Mouse (Mus musculus): ENCODE measurements around the gene Gabarapl1. TPM values are rescaled to one million over a fixed set of nuclear protein-coding genes. Genes with fewer than 3 reads are reported as not detected.

Gabarapl1 gene
- polyA plus RNA-seq, 2 experiments: 8.2 to 19.2 TPM

GRCm38 (mm10) chr6:129581274-129581673 lies 48.3 kb downstream of the Gabarapl1 start:
- WGBS (ENCODE audit: insufficient replicate concordance): 44% methylated on average over 4 of the region's 4 CpGs
- H3K27me3 ChIP-seq (ENCODE audit: control insufficient read depth, insufficient read depth, low read length): no peaks in the 10 kb centered on the region
- H3K4me2 ChIP-seq (ENCODE audit: low read depth): no peak overlapping the region
- no peaks in the 10 kb centered on the region for H3K4me1 ChIP-seq (replicated peaks; ENCODE audit: control insufficient read depth in 2 of 2, insufficient read depth in 2 of 2, low read length in 1 of 2)
- no peak for ATAC-seq (ENCODE audit: insufficient read depth)
- no peak overlapping the region for H3K4me3 ChIP-seq (ENCODE audit: insufficient read depth in 1 of 2, low read depth in 2 of 2, low read length in 2 of 2)
- no peaks in the 10 kb centered on the region for H3K9me3 ChIP-seq (ENCODE audit: control insufficient read depth, low read length)
- no peak for DNase-seq (ENCODE audit: low read depth in 3 of 3, low spot score in 3 of 3)
- H3K36me3 ChIP-seq (replicated peaks; ENCODE audit: control insufficient read depth, insufficient read depth, low read depth): no peaks in the 10 kb centered on the region
- H3K9ac ChIP-seq (replicated peaks): no peak overlapping the region
- TF ChIP-seq CTCF (IDR thresholded peaks at IDR 0.05; ENCODE audit: low read depth) (no peak; the same call in 1 of the 2 replicates), EP300 (IDR thresholded peaks at IDR 0.05; ENCODE audit: low read depth) (no peak)
- no peak overlapping the region for H3K27ac ChIP-seq

GRCm38 (mm10) chr6:129581896-129582295 lies 48.9 kb downstream of the Gabarapl1 start:
- ATAC-seq (ENCODE audit: insufficient read depth) (no peak), DNase-seq (ENCODE audit: low read depth in 3 of 3, low spot score in 3 of 3) (no peak)
- H3K9me3 ChIP-seq (ENCODE audit: control insufficient read depth, low read length): no peaks in the 10 kb centered on the region
- no peak overlapping the region for H3K27ac ChIP-seq
- TF ChIP-seq EP300 (IDR thresholded peaks at IDR 0.05; ENCODE audit: low read depth): no peak
- TF ChIP-seq CTCF (IDR thresholded peaks at IDR 0.05; ENCODE audit: low read depth): no peak
- H3K36me3 ChIP-seq (replicated peaks; ENCODE audit: control insufficient read depth, insufficient read depth, low read depth): no peaks in the 10 kb centered on the region
- no peaks in the 10 kb centered on the region for H3K27me3 ChIP-seq (ENCODE audit: control insufficient read depth, insufficient read depth, low read length)
- H3K9ac ChIP-seq (replicated peaks): no peak overlapping the region
- 20% methylated on average over 4 of the region's 4 CpGs for WGBS (ENCODE audit: insufficient replicate concordance)
- H3K4me2 ChIP-seq (ENCODE audit: low read depth): no peak overlapping the region
- no peaks in the 10 kb centered on the region for H3K4me1 ChIP-seq (replicated peaks; ENCODE audit: control insufficient read depth in 2 of 2, insufficient read depth in 2 of 2, low read length in 1 of 2)
- no peak overlapping the region for H3K4me3 ChIP-seq (ENCODE audit: insufficient read depth in 1 of 2, low read depth in 2 of 2, low read length in 2 of 2)

- Histone ChIP-seq H3K4me2 (ENCODE audit: low read depth) (no peak overlapping the region), H3K9me3 (ENCODE audit: control insufficient read depth, low read length) (no peaks in the 10 kb centered on the region), H3K4me1 (replicated peaks; ENCODE audit: control insufficient read depth in 2 of 2, insufficient read depth in 2 of 2, low read length in 1 of 2) (no peaks in the 10 kb centered on the region), H3K27ac (no peak overlapping the region), H3K27me3 (ENCODE audit: control insufficient read depth, insufficient read depth, low read length) (no peaks in the 10 kb centered on the region), H3K9ac (replicated peaks) (no peak overlapping the region), H3K4me3 (ENCODE audit: insufficient read depth in 1 of 2, low read depth in 2 of 2, low read length in 2 of 2) (no peak overlapping the region), H3K36me3 (replicated peaks; ENCODE audit: control insufficient read depth, insufficient read depth, low read depth) (no peaks in the 10 kb centered on the region)
- WGBS (ENCODE audit: insufficient replicate concordance): 49% methylated on average over 3 of the region's 3 CpGs
- no peak for ATAC-seq (ENCODE audit: insufficient read depth)
- no peak for DNase-seq (ENCODE audit: low read depth in 3 of 3, low spot score in 3 of 3)
- no peak for TF ChIP-seq CTCF (IDR thresholded peaks at IDR 0.05; ENCODE audit: low read depth)
- no peak for TF ChIP-seq EP300 (IDR thresholded peaks at IDR 0.05; ENCODE audit: low read depth)
These were observed 50.1 kb downstream of the Gabarapl1 start for GRCm38 (mm10) chr6:129583014-129583413.

DNA sequence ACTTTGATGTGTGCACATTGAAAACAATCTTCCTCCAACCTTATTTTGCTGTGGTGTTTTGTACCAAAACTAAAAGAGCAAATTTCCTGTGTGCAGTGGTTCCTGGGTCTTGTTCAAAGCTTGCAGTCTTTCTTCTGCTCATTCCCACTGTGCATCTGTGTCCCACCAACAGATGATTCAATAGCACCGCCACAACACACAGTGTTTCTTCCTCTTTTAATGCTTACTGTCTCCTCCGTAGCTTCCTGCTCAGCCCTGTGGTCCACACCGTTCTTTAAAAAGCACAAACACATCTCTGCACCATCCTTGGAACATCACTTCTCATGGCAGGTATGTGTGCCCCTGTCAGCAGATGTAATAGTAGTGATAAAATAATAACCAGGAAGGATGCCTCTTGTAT lies 58.5 kb downstream of the Gabarapl1 start, which contains the start of gene Klrd1:
Klrd1 (plus strand) TSS at position 275 of the 400 bp plus-strand sequence.
- Histone ChIP-seq H3K9me3 (ENCODE audit: control insufficient read depth, low read length) (no peaks in the 10 kb centered on the region), H3K4me2 (ENCODE audit: low read depth) (no peak within 1 kb of the TSS), H3K36me3 (replicated peaks; ENCODE audit: control insufficient read depth, insufficient read depth, low read depth) (no peaks in the 10 kb centered on the region), H3K4me1 (replicated peaks; ENCODE audit: control insufficient read depth in 2 of 2, insufficient read depth in 2 of 2, low read length in 1 of 2) (no peaks in the 10 kb centered on the region), H3K4me3 (ENCODE audit: insufficient read depth in 1 of 2, low read depth in 2 of 2, low read length in 2 of 2) (no peak within 1 kb of the TSS), H3K27ac (no peak within 1 kb of the TSS), H3K9ac (replicated peaks) (no peak within 1 kb of the TSS), H3K27me3 (ENCODE audit: control insufficient read depth, insufficient read depth, low read length) (no peaks in the 10 kb centered on the region)
- TF ChIP-seq CTCF (IDR thresholded peaks at IDR 0.05; ENCODE audit: low read depth): no peak
- TF ChIP-seq EP300 (IDR thresholded peaks at IDR 0.05; ENCODE audit: low read depth): no peak
- ATAC-seq (ENCODE audit: insufficient read depth) (no peak), DNase-seq (ENCODE audit: low read depth in 3 of 3, low spot score in 3 of 3) (no peak)
- WGBS (ENCODE audit: insufficient replicate concordance): 5% methylated on average over 3 of the region's 3 CpGs

Other genes with a start within 250 kb of the Gabarapl1 start
- gene 4922502D21Rik, start 201.4 kb upstream of the Gabarapl1 start, polyA plus RNA-seq (2012; rRNA removed): not detected in 2 replicates
- gene 4922502D21Rik, start 201.4 kb upstream of the Gabarapl1 start, polyA plus RNA-seq (2014; fragmentation: Nextera tagmentation; extraction: Ambion mirVana): not detected in 2 replicates
- 3.3 and 5.5 TPM in 2 replicates for gene Clec12a, start 190.5 kb upstream of the Gabarapl1 start, polyA plus RNA-seq (2012; rRNA removed)
- gene Clec12a, start 190.5 kb upstream of the Gabarapl1 start, polyA plus RNA-seq (2014; fragmentation: Nextera tagmentation; extraction: Ambion mirVana): 9.5 and 10.4 TPM in 2 replicates
- gene Clec12b, start 147.3 kb upstream of the Gabarapl1 start, polyA plus RNA-seq (2012; rRNA removed): 0.02 and 0.03 TPM in 2 replicates
- not detected in 2 replicates for gene Clec12b, start 147.3 kb upstream of the Gabarapl1 start, polyA plus RNA-seq (2014; fragmentation: Nextera tagmentation; extraction: Ambion mirVana)
- gene Clec1b, start 135.9 kb upstream of the Gabarapl1 start, polyA plus RNA-seq (2012; rRNA removed): 6.8 and 12.5 TPM in 2 replicates
- gene Clec1b, start 135.9 kb upstream of the Gabarapl1 start, polyA plus RNA-seq (2014; fragmentation: Nextera tagmentation; extraction: Ambion mirVana): 23.3 and 29.5 TPM in 2 replicates
- 0.79 and 1.0 TPM in 2 replicates for gene Clec9a, start 124.3 kb upstream of the Gabarapl1 start, polyA plus RNA-seq (2012; rRNA removed)
- 0.25 and 0.97 TPM in 2 replicates for gene Clec9a, start 124.3 kb upstream of the Gabarapl1 start, polyA plus RNA-seq (2014; fragmentation: Nextera tagmentation; extraction: Ambion mirVana)
- gene Clec1a, start 81.2 kb upstream of the Gabarapl1 start, polyA plus RNA-seq (2012; rRNA removed): 0.03 and 0.04 TPM in 2 replicates
- gene Clec1a, start 81.2 kb upstream of the Gabarapl1 start, polyA plus RNA-seq (2014; fragmentation: Nextera tagmentation; extraction: Ambion mirVana): 0.23 and 0.28 TPM in 2 replicates
- 0.64 and 0.83 TPM in 2 replicates for gene Olr1, start 26.0 kb upstream of the Gabarapl1 start, polyA plus RNA-seq (2012; rRNA removed)
- 0.57 and 0.81 TPM in 2 replicates for gene Olr1, start 26.0 kb upstream of the Gabarapl1 start, polyA plus RNA-seq (2014; fragmentation: Nextera tagmentation; extraction: Ambion mirVana)
- gene Tmem52b, start 20.6 kb upstream of the Gabarapl1 start, polyA plus RNA-seq (2012; rRNA removed): 0.01 TPM in 1 of 2 replicates, not detected in the other
- gene Tmem52b, start 20.6 kb upstream of the Gabarapl1 start, polyA plus RNA-seq (2014; fragmentation: Nextera tagmentation; extraction: Ambion mirVana): not detected in 2 replicates
- gene Klre1, start 44.7 kb downstream of the Gabarapl1 start, polyA plus RNA-seq (2012; rRNA removed): 0.03 TPM in 1 of 2 replicates, not detected in the other
- gene Klre1, start 44.7 kb downstream of the Gabarapl1 start, polyA plus RNA-seq (2014; fragmentation: Nextera tagmentation; extraction: Ambion mirVana): not detected in 2 replicates
- gene Klrd1, start 58.6 kb downstream of the Gabarapl1 start, polyA plus RNA-seq (2012; rRNA removed): 0.19 and 0.23 TPM in 2 replicates
- gene Klrd1, start 58.6 kb downstream of the Gabarapl1 start, polyA plus RNA-seq (2014; fragmentation: Nextera tagmentation; extraction: Ambion mirVana): 0.37 and 0.50 TPM in 2 replicates
- gene Klrk1, start 90.7 kb downstream of the Gabarapl1 start, polyA plus RNA-seq (2012; rRNA removed): 0.09 and 0.26 TPM in 2 replicates
- gene Klrk1, start 90.7 kb downstream of the Gabarapl1 start, polyA plus RNA-seq (2014; fragmentation: Nextera tagmentation; extraction: Ambion mirVana): 0.48 and 0.59 TPM in 2 replicates
- gene Klrc3, start 110.2 kb downstream of the Gabarapl1 start, polyA plus RNA-seq (2012; rRNA removed): not detected in 2 replicates
- not detected in 2 replicates for gene Klrc3, start 110.2 kb downstream of the Gabarapl1 start, polyA plus RNA-seq (2014; fragmentation: Nextera tagmentation; extraction: Ambion mirVana)
- gene Klrc2, start 127.5 kb downstream of the Gabarapl1 start, polyA plus RNA-seq (2012; rRNA removed): 0.01 TPM in 1 of 2 replicates, not detected in the other
- not detected in 2 replicates for gene Klrc2, start 127.5 kb downstream of the Gabarapl1 start, polyA plus RNA-seq (2014; fragmentation: Nextera tagmentation; extraction: Ambion mirVana)
- 0.08 and 0.19 TPM in 2 replicates for gene Klrc1, start 145.8 kb downstream of the Gabarapl1 start, polyA plus RNA-seq (2012; rRNA removed)
- gene Klrc1, start 145.8 kb downstream of the Gabarapl1 start, polyA plus RNA-seq (2014; fragmentation: Nextera tagmentation; extraction: Ambion mirVana): 0.08 and 0.14 TPM in 2 replicates
- gene Klri1, start 184.0 kb downstream of the Gabarapl1 start, polyA plus RNA-seq (2012; rRNA removed): not detected in 2 replicates
- not detected in 2 replicates for gene Klri1, start 184.0 kb downstream of the Gabarapl1 start, polyA plus RNA-seq (2014; fragmentation: Nextera tagmentation; extraction: Ambion mirVana)
- gene Klri2, start 207.3 kb downstream of the Gabarapl1 start, polyA plus RNA-seq (2012; rRNA removed): not detected in 2 replicates
- not detected in 2 replicates for gene Klri2, start 207.3 kb downstream of the Gabarapl1 start, polyA plus RNA-seq (2014; fragmentation: Nextera tagmentation; extraction: Ambion mirVana)

Data from liver, embryonic 14.5 days (tissue).